8 mouse cellular contexts compared by ENCODE assay signal in the genomic region with DNA sequence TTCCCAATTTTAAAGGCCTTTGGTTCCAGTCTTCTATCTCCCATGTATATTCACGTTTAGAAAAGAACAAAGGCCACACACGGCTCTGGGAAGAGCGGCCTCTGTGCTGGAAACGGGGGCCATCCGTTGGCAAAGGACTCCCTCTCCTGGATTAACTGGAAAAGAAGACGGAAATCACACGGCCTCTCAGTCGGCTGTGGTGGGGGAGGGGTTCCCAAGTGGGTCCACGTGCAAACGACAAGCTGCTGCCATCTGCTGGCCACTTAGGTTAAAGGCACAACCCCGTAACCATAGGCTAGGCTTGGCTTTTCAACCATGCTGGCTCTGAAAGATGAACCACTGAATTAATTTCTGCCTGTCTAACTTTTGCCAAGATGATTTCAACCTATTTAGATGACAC.
A peak's percentile ranks its signal among the peaks of the same experiment; 100 is the strongest.
DNase-seq lines count a peak whose midpoint lies in the region; ATAC-seq lines count a peak whose summit lies in the region.

No protein-coding gene starts in this region.

- no peak overlapping the region for H3K9ac ChIP-seq in midbrain, embryonic 12.5 days (replicated peaks)

- H3K4me1 ChIP-seq in embryonic facial prominence, embryonic 10.5 days = peaks cover 3% of the 10 kb centered on the region; the same call in 1 of the 2 replicates
- H3K4me1 ChIP-seq in midbrain, embryonic 12.5 days = peaks cover 5% of the 10 kb centered on the region; the same call in 1 of the 2 replicates

- H3K9me3 ChIP-seq in embryonic facial prominence, embryonic 10.5 days = no peaks in the 10 kb centered on the region
- H3K9me3 ChIP-seq in midbrain, embryonic 12.5 days = no peaks in the 10 kb centered on the region

- DNase-seq in adrenal gland, postnatal 10 days = peak; percentile 97
- DNase-seq in embryonic facial prominence, embryonic 10.5 days (ENCODE audit: low spot score) = peak; percentile 96
- peak; percentile 99 for DNase-seq in heart, adult 11 months
- DNase-seq in kidney, adult 11 months = peak; percentile 86
- peak; percentile 99 for DNase-seq in left cerebral cortex, postnatal 4 days
- peak; percentile 79 for DNase-seq in skeletal muscle tissue, adult 2 months (ENCODE audit: low read depth, low spot score)

- H3K36me3 ChIP-seq in embryonic facial prominence, embryonic 10.5 days (replicated peaks) = no peaks in the 10 kb centered on the region
- no peaks in the 10 kb centered on the region for H3K36me3 ChIP-seq in midbrain, embryonic 12.5 days

- intact Hi-C loops in left cerebral cortex, postnatal 4 days (cut with DNase I) = loop anchor here (1.0 to 10.0 kb wide), 3 partner anchors 272 to 649 kb away; a partner anchor contains a TSS

- under 1% methylated on average over 11 of the region's 11 CpGs for WGBS in embryonic facial prominence, embryonic 10.5 days
- WGBS in midbrain, embryonic 12.5 days = under 1% methylated on average over 11 of the region's 11 CpGs

- ATAC-seq in midbrain, embryonic 12.5 days (ENCODE audit: low FRiP score, low read depth) = peak; percentile 94
- ATAC-seq in erythroblast, adult 5-6 weeks (replicated peaks; ENCODE audit: low FRiP score, poor library complexity, severe bottlenecking) = no peak

- no peak overlapping the region for H3K4me2 ChIP-seq in midbrain, embryonic 12.5 days (replicated peaks)

- H3K27ac ChIP-seq in embryonic facial prominence, embryonic 10.5 days (replicated peaks) = peak overlapping the region; percentile 73
- H3K27ac ChIP-seq in midbrain, embryonic 12.5 days (replicated peaks) = no peak overlapping the region

- H3K27me3 ChIP-seq in embryonic facial prominence, embryonic 10.5 days (replicated peaks; ENCODE audit: low read depth, poor library complexity, severe bottlenecking) = peaks cover 5% of the 10 kb centered on the region; the same call in 1 of the 2 replicates
- peaks cover 7% of the 10 kb centered on the region for H3K27me3 ChIP-seq in midbrain, embryonic 12.5 days

- no peak overlapping the region for H3K4me3 ChIP-seq in embryonic facial prominence, embryonic 10.5 days
- no peak overlapping the region for H3K4me3 ChIP-seq in midbrain, embryonic 12.5 days
